Mouse (Mus musculus): ENCODE measurements around the gene Pde6h.
A peak's percentile ranks its signal among the peaks of the same experiment; 100 is the strongest.
"Not testable (repeated sequence)": the region's sequence is repeated elsewhere in the genome, so short reads cannot be mapped to it uniquely, and the experiment has no call there.

The Pde6h gene

DNA sequence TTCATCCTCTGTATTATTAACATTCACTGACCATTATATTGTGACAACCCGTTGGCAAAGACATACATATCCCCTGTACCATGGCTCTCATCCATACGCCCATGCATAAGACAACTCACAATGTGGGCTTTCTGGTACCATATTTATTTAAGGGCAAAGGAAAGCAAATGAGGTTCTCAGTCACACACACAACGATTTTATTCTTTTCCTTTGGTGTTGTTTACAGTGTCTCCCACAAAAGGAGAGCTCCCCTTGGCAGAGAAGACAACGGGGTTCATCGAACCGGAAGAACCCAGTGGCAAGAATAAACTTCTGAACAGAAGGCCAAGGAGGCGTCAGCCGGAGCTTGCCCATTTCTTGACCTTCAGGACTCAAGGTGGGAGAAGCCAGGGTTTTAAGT lies at the start of gene Pde6h:
TSS of gene Pde6h (plus strand) at position 301 of the 400 bp plus-strand sequence.
- no peak for DNase-seq (ENCODE audit: low spot score in 2 of 2)

DNA sequence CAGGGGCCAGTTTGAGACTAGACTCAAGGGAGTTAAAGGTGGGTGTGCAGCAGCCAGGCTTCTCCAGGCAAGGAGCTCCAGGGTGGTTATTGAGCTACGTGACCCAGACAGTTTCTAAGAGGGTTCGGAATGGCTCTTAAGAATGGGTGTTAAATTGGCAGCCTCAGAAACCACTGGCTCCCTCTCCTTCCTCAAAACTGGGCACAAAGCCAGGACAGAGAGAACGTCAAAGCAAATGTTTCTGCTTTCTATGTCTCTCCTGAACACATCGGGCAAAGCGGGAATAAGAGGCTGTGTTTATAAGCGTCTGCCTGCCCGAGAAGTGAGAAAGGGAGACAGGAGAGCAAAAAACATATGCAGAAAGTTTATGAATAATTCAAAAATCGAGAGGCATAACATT lies 49.0 kb upstream of the Pde6h start:
- peak in 1 of 2 experiments; percentile 39 for DNase-seq (ENCODE audit: low spot score in 2 of 2)

DNA sequence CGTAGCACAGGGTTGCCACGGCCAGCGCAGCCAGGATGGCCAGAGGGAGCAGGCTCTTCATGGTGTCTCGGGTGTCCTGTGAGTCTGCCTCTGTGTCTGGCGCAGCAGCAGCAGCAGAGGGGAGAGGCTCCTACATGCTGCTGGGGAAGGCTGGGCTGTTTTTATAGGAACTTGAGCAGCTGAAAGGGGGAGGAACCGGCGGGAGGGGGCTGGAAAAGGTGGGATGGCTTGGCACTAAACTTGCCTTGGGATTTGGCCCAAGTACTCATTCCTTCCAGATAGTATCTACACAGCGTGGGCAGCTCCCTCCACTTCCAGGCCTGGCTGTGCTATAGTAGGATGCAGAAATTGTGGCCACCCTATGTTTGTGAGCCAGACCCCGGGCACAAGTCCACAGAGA lies 48.0 kb upstream of the Pde6h start, which contains the start of gene Mgp:
TSS of gene Mgp (minus strand) at position 154 of the 400 bp plus-strand sequence.
- DNase-seq (ENCODE audit: low spot score in 2 of 2) = peak in 1 of 2 experiments; percentile 72

DNA sequence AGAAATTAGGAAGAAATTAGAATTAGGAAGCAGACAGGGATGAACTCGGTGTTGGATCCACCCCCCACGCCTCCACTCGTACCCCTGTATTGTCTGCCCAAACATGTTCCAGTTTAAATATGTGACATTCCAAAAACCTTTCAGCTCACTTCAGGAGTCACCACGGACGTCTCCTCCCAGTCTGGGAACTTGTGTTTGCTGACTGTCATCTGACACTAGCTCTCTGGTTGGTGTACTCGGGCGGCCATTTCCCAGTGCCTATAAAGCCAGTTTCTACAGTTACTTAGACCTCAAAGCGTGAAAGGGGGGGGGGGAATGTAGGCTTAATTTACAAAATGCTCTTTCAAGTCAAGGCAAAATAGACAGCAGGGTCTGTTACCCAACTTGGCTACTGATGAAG lies 42.0 kb upstream of the Pde6h start:
- DNase-seq (ENCODE audit: low spot score in 2 of 2) = no peak

DNA sequence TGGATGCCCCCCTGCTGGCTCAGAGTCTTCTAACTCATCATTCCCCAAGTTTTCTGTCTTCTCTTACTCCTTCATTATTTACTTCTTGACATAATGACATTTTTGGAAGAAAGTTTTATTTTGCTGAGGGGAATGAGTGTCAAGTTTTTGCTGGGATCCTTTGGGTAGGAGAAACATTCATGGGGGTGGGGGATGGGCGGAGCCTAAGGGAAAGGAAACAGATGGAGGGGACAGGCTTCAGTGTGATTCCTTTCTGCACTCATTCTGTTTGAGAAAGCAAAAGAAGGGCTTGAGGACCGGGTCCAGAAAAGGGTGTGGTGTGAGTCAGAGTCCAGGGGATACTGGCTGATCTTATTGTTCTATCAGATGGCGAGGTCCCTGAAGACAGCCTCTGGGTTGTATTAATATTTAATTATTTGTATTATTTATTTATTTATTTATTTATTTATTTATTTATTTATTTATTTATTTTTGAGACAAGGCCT lies 40.2 kb upstream of the Pde6h start:
- no peak for DNase-seq (ENCODE audit: low spot score in 2 of 2)

DNA sequence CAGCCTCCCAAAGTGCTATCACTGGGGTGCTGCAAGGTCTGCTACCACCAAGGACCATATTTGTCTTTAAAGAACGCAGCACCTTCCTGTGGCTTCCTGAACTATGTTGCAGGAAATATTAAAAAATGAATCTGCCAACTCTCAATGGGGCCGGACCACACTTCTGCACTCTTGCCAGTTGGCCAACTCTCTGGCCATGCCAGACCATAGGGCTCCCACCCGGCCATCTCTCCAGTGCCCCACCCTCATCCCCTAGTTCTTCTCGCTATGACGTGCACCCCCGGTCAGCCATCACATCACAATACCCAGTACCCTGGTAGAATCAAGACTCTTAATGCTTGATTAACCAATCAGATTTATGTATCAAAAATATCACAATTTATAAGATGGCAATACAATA lies 39.7 kb upstream of the Pde6h start:
- no peak for DNase-seq (ENCODE audit: low spot score in 2 of 2)

DNA sequence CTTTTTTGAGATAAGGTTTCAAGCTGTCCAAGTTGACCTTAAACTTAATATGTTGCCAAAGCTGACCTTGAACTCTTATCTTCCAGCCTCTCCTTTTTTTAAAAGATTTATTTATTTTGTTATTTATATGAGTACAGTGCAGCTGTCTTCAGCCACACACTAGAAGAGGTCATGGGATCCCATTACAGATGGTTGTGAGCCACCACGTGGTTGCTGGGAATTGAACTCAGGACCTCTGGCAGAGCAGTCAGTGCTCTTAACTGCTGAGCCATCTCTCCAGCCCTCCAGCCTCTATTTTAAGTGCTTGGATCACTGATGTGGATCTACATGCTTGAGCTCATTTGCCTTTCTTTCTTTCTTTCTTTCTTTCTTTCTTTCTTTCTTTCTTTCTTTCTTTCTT lies 38.9 kb upstream of the Pde6h start:
- not testable (repeated sequence) for DNase-seq (ENCODE audit: low spot score in 2 of 2)

DNA sequence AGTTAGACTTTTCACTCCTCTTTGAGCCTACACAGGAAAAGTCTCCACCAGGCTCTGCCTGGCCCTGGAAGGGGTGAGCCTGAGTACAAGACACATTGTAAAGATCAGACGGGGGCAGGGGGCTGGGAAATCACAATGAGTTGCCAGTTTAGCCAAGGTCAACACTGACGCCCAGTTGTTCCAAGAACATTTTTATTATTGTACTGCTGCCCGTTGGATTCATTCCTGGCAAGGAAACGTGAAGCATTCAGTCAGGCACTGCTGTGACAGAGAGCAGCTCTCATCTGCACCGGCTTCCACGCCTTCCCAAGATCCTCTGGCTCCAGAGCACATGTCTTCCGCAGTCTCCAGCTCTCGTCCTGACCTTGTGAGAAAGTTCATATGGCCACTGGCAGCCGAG lies 35.8 kb upstream of the Pde6h start:
- DNase-seq (ENCODE audit: low spot score in 2 of 2) = no peak

DNA sequence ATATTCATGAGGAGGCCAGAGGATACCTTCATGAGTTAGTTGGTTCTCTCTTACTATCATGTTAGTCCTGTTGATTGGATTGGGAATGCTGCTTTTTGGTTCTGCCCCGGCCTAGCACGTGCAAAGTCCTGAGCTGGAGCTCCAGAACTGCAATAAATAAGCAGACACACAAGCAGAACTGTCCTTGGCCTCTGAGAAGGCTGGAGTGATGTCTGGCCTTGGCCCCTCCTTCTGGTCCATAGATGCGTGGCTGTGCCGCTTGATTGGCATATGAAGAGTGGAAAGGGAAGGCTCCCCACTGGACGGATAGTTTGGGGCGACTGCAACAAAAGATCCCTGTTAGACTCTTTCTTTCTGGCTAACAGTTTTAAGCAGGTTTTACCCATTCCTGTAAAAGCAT lies 34.6 kb upstream of the Pde6h start:
- no peak for DNase-seq (ENCODE audit: low spot score in 2 of 2)

DNA sequence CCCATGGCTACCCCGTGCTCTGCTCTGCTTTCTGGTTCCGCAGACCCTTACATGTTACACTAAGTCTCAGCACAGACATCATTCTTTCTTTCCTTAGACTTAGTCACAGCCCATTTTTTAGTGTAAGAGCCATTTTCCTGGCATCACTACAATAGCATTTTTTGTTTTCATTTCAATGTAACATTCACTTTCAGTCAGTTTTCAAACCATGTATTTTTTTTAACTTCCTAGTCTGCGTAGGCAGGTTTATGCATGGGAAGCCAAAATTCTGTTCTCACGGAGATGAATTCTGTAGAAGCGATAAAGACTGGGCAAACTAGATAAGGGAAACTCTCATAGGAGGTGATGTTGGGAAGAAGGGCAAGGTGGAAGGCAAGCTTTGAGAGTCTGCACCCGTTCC lies 34.1 kb upstream of the Pde6h start:
- no peak for DNase-seq (ENCODE audit: low spot score in 2 of 2)

DNA sequence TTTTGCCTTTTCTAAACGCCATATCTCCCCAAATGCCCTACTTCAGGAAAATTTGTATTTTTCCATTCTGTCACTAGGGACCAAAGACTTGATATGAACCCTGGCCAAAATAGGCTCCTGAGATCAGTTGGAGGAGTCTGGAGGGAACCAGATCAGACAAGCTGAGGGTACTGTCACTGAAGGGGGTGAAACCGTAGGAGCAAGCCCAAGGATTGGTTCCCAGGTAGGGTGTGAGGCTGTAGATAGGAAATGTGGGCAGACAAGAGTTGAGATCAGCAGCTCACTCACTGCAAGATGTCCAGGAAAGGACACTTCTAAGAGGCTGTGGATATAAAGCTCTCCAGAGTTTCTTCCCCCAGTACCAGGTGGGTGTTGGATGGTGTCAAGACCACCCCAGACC lies 31.6 kb upstream of the Pde6h start:
- DNase-seq (ENCODE audit: low spot score in 2 of 2) = no peak

DNA sequence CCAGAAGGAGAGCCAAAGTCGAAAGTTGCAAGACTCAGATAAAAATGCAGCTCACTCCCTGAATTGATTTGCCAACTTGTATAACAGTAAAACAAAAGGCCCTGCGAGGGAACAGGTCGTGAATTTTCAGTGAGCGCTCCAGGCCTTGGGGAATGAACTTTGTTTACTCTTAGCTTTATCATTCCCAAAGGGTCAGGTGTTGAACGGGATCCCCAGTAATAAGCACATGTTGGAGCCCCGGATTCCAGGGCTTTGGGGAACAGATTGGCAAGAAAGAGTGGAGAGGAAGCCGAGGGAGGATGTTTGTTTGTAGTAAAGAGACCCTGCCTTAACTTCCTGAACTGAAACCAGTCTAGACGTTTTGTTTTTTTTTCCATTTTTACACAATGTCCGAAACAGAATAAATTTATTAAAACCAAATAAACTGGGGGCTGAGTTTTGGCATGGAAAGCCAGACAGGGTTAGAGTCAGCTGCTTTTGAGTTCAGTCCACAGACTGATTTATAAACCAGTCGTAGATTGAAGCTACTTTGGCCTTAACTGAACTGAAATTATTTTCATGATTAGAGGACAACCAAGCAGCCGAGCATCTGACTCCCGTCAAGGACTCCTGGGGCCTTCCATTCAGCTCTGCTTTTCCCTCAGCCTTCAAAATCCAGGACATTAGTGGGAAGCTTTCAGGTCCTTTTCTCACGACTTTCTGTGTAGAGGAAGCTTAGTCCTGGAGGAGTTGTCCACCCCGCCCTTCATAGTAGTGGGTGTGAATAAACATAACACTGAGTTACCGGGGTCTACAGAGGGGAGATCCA lies 28.9 kb upstream of the Pde6h start:
- no peak for DNase-seq (ENCODE audit: low spot score in 2 of 2)

DNA sequence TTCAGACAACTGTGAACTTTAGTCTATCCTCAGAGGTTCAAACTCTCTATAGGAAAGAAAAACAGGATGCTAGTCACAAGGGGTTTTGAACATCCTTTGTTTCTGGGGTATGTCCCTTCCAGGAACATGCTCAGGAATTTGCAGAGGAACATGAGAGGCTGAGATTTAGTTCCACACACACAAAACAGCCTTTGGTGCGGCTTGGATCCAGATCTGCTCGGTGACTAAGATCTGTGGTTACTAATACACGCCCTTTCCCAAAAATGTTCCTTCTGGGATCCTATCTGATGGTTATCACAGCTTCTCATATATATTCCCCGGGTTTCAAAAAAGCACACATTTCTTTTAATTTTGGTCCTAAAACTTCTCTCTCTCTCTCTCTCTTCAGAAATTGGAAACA lies 25.8 kb upstream of the Pde6h start:
- no peak for DNase-seq (ENCODE audit: low spot score in 2 of 2)

DNA sequence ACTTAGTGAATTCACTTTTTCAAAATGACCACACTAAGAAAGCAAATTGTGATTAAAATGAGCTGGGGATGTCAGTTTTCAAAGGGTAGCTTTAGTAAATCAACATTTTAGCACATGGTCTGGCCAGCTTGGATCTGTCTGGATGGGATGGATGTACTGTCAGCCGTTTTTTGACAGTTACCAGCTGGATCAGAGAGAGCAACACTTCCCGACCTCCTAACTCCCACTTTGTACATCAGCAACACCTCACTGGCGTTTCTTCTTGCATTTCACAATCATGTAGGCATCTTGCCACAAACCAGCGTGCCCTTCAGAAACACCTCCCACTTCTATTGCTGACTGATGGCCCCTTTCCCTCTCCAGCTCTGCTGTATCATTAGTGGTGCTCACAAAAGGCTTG lies 25.4 kb upstream of the Pde6h start:
- DNase-seq (ENCODE audit: low spot score in 2 of 2) = no peak

DNA sequence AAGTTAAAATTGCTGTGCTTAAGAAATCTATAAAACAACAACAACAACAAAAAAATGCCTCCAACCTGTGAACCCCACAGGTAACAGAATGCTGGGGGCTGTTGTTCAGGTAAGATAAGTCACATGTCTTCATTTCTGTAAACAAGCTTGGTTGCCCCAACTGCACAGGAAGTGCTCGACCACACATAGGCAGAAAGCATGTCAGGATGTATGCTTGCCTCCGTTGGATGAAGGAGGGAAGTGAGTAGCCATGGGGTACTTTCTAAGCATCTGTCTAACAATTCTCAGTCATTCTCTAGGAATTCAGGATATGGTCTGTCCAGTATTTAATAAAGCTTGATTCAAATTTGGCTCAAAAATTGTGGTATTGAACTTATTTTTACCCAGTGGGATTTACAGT lies 24.7 kb upstream of the Pde6h start:
- no peak for DNase-seq (ENCODE audit: low spot score in 2 of 2)

DNA sequence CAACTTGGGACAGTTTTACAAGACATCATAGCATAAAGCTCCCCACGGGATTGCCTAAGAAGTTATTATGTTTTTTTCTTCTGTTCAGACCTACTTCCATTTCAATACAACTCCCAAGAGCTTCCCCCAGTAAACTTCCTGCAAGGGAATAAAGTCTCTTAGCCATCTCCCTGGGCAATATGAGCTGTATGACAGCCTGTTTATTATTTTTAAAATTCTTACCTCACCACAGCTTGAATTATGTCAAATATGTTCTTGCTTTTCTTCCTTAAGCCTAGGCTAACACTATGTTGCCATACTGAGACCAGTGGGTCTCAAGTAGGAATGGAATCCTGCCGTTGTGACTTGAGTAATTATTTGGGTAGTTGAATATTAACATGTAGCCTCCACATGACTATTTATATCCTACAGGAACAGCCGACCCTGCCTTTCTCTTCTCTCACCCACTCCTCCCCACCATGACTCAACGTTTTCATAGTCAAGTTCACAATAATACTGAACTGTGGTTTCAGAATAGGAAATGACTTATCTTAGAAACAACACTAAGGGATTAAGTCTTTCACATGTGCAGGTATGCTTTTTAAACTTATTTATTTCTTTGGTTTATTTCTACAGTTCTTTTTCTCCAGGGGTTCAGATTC lies 23.1 kb upstream of the Pde6h start:
- DNase-seq (ENCODE audit: low spot score in 2 of 2) = no peak

DNA sequence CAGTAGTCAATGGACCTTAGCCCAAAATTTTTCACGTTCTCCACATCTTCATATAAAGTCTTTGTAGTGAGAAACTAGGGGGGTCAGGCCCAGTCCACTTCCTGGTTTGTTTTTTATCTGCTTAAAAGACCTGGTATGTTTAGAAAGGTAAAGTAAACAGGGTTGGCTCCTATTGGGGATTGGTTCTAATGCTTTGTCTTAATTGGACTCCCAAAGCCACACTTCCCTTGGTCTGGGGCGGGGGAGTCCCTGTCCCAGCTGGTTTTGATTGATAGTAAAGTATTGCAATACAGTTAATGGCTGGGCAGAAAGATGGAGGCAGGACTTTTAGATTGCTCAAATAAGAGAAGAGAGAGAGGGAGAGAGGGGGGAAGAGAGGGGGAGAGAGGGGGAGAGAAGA lies 22.6 kb upstream of the Pde6h start:
- no peak for DNase-seq (ENCODE audit: low spot score in 2 of 2)

DNA sequence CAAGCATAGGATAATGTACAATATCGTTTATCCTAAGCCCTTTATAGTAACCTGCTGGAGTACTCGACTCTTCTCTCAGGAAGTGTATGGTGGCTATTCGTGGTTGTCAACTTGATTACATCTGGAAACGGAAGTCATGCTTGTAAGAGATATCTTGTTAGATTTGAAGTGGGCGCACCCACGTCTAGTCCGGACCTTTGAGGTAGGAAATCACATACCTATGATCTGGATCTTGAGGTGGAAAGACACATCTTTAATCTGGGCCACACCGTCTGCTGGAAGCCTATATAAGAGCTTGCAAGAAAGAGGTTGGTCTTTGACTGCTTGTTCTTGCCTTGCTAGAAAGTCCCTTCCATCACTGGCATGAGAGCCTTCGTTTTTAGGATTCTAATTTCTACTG lies 21.1 kb upstream of the Pde6h start:
- DNase-seq (ENCODE audit: low spot score in 2 of 2) = no peak

DNA sequence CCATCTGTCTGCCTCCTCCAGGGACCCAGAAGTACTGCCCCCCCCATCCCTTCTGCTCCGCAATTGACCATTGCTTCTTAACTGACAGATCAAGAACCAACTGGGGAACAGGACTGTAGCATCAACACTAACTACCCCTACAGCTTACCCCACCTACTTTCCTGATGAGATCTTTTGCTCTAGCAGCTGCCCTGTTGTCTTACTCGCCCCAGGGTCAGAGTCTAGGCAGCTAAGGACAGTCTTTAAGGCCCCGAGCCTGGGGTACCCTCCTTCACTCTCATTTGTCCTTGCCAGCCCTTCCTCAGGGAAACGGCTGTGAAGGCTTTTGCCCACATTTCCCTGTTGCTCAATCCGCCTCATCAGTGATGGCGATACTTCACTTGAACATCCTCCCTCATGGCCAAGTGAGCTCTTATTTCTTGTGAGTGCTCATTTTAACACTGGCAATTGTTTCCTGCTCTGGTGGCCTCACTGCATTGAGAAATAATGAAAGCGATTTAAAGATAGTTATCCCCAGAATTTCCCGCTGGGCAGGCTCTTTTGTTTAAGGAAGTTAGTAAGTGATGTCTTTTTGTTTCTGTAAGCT lies 19.7 kb upstream of the Pde6h start:
- no peak for DNase-seq (ENCODE audit: low spot score in 2 of 2)

DNA sequence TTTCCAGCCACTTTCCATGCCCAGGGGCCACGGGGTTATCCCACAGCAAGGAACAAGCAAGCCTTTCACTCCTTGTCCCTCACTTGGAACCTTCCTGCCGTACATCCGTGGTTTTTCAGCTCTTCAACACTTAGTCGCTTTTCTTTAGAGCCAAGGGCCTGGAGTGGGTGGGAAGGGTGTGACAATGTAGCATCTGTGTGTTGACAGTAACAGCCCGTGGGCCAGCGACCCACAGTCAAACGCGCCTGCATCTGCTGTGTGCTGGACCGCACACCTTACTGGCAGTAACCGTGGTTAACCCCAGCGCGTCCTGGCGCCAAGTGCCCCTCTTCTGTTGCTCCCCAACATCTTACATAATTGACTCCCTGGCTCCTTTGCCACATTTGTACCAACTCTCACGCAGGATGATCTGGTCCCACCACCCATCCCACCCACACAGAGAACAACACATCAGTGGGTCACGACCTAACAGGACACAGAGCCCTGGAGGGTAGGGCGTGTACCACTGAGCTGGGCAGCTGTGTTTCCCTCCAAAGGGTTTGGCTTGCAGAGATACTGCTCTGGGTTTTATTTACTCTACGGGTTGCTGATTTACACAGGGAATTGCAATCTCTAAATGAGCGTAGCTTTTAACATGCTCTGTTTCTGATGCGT lies 17.2 kb upstream of the Pde6h start:
- DNase-seq (ENCODE audit: low spot score in 2 of 2) = no peak

DNA sequence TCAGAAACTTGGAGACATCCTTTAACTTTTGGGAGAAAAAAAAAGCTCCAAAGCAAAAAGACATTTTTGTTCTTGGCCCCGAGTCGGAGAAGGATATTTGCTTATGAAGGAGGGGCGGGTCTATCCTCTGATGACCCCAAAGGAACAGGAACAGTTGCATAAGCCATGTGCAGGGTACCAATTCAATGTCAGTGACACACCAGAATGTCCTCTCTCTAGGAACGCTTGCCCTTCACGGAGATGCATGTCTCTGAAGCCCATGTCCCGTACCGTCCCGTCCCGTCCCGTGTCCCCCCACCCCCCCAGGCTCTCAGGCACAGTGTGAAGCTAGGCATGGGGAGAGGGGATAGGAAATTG lies 16.7 kb upstream of the Pde6h start:
- no peak for DNase-seq (ENCODE audit: low spot score in 2 of 2)

DNA sequence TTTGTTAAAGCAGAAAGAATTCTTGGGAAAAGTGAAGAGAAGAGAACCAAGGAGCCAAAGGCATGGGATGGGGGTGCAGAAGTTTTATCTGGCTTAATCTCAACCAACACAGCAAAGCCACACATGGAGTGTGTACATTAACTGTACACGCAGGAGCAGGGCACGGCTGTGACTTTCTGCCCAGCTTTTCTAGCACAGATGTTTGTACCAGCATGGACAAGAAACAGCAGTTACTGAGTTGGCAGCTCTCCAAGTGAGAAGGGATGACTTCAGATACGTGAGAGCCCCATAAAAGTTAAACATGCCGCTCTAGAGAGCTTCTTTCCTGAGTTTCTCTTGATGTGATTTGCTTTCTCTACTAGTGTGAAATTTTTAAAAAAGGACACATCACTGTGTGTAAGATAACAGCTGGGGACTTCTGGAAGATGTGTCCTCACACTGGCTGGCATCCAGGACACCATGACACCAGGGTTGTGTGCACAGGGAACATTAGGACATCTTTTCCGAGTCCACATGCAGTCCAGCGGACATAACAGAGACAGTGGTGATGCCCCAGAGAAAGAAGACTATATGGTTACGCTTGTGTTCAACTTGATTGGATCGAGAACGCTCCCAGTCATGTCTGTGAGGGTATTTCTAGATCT lies 13.3 kb upstream of the Pde6h start:
- DNase-seq (ENCODE audit: low spot score in 2 of 2) = no peak

All from left cerebral cortex, adult 9 months (tissue).